Mouse (Mus musculus) left cerebral cortex, adult 2 months (tissue): ENCODE measurements around the gene Slc9a8. TPM values are rescaled to one million over a fixed set of nuclear protein-coding genes. Genes with fewer than 3 reads are reported as not detected.
"Not testable (repeated sequence)": the region's sequence is repeated elsewhere in the genome, so short reads cannot be mapped to it uniquely, and the experiment has no call there.

ENCODE experiments used
- DNase-seq, 2 experiments: peaks; one replicate each; pipeline ENCODE4 v3.0.0; 2021 to 2022; ENCODE audit warnings: low spot score in 2 of 2, mixed read lengths in 1 of 2; ENCODE audit errors: extremely low spot score in 1 of 2
- H3K27ac ChIP-seq: fragments of 200-600 bp; 2 replicates; pipeline ENCODE4 v1.8.1; 2022
- H3K4me3 ChIP-seq: fragments of 200-600 bp; 2 replicates; pipeline ENCODE4 v1.8.1; 2022
- CTCF ChIP-seq: fragments of 200-600 bp; IDR thresholded peaks from 2 replicates; pipeline ENCODE4 v1.8.1; 2022; ENCODE audit warnings: antibody characterized with exemption, mild to moderate bottlenecking, moderate library complexity
- intact Hi-C: fragments of 180-260 bp; cut with DNase I; formaldehyde crosslinking; loops from one replicate; pipeline ENCODE4 v1.15.1; 2025
- total RNA-seq, 2 experiments: library from RNA; stranded (reverse); gene quantifications; 2 replicates each; pipeline ENCODE4 v1.2.3; 2021

Slc9a8 gene
- total RNA-seq, 2 experiments from 2014 or later = 31.1 to 34.4 TPM

DNA sequence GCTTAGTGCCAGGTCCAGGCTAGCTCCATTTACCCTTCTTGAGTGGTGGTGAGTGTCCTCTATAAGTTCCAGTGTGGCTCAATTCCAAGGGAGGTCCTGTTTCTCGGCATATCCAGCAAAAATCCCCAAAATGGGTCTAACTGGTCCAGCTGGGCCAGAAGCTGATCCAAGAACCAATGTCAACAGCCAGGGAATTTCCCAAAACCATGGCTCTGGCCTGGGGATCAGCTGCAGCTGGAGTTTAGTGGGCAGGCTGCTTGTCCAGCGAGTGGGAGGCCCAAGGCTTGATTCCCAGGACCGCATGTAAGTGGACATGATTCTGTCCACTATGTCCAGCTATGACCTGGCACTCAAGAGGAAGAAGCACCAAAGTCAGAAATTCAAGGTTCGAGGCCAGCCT lies 35.1 kb upstream of the Slc9a8 start:
- intact Hi-C loops = no loop called here
- TF ChIP-seq CTCF = no peak

GRCm38 (mm10) chr2:167386998-167387397 lies 34.5 kb upstream of the Slc9a8 start:
- intact Hi-C loops = no loop called here
- no peak for DNase-seq
- TF ChIP-seq CTCF = no peak
- H3K4me3 ChIP-seq = no peak overlapping the region
- H3K27ac ChIP-seq = no peak overlapping the region

More for the DNA sequence above, 35.1 kb upstream of the Slc9a8 start:
- H3K27ac ChIP-seq = no peak overlapping the region
- no peak for DNase-seq
- H3K4me3 ChIP-seq = no peak overlapping the region

DNA sequence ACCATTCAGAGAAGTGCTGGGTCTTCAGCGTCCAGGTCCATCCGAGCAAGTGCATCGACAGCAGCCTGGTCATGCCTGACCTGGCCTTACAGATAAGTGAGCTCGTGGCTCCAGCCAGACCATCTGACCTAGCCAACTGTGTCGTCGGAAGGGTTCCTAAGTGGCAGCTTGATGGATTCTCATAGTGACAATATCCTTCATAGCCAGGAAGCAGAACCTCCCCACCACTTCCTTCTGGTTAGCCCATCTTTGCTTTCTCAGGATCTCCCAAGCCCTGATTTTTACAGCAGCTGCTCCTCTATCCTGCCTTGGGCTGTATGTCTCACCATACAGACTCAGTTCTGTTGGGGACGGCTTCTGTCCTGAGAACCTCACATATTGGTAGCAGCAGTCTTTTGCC lies 27.1 kb upstream of the Slc9a8 start:
- H3K4me3 ChIP-seq = no peak overlapping the region
- no peak for TF ChIP-seq CTCF
- no peak for DNase-seq
- no peak overlapping the region for H3K27ac ChIP-seq
- intact Hi-C loops = no loop called here

- intact Hi-C loops, H3K27ac ChIP-seq, DNase-seq, H3K4me3 ChIP-seq: not testable (repeated sequence)
Measured at GRCm38 (mm10) chr2:167396420-167396819, 25.1 kb upstream of the Slc9a8 start.

DNA sequence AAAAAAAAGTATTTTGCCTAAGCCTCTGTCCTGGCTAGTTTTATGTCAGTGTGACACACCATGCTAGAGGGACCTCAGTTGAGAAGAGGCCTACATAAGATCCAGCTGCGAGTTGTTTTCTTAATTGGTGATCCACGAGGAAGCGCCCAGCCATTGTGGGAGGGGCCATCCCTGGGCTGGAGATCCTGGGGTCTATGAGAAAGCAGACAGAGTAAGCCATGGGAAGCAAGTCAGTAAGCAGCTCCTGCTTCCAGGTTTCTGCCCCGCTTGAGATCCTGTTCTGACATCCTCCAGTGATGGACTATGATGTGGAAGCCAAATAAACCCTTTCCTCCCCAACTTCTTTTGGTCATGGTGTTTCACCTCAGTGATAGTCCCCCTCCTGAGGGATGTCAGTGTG lies 22.5 kb upstream of the Slc9a8 start:
- H3K27ac ChIP-seq = no peak overlapping the region
- DNase-seq = no peak
- H3K4me3 ChIP-seq = no peak overlapping the region
- no peak for TF ChIP-seq CTCF
- intact Hi-C loops = no loop called here

GRCm38 (mm10) chr2:167399646-167400045 lies 21.9 kb upstream of the Slc9a8 start:
- Histone ChIP-seq H3K4me3 (no peak overlapping the region), H3K27ac (no peak overlapping the region)
- TF ChIP-seq CTCF = no peak
- no peak for DNase-seq
- intact Hi-C loops = loop anchor here (5.0 kb wide), 1 partner anchor 42 kb away; no protein-coding TSS in a partner anchor

- Histone ChIP-seq H3K4me3 (no peak overlapping the region), H3K27ac (no peak overlapping the region)
- no peak for TF ChIP-seq CTCF
- intact Hi-C loops = loop anchor here (5.0 kb wide), 1 partner anchor 46 kb away; no protein-coding TSS in a partner anchor
- no peak for DNase-seq
Measured at GRCm38 (mm10) chr2:167403085-167403484, 18.4 kb upstream of the Slc9a8 start.

- DNase-seq = no peak
- no peak for TF ChIP-seq CTCF
- Histone ChIP-seq H3K27ac (no peak overlapping the region), H3K4me3 (no peak overlapping the region)
- intact Hi-C loops = no loop called here
Measured at GRCm38 (mm10) chr2:167405101-167405880, 16.2 kb upstream of the Slc9a8 start.

DNA sequence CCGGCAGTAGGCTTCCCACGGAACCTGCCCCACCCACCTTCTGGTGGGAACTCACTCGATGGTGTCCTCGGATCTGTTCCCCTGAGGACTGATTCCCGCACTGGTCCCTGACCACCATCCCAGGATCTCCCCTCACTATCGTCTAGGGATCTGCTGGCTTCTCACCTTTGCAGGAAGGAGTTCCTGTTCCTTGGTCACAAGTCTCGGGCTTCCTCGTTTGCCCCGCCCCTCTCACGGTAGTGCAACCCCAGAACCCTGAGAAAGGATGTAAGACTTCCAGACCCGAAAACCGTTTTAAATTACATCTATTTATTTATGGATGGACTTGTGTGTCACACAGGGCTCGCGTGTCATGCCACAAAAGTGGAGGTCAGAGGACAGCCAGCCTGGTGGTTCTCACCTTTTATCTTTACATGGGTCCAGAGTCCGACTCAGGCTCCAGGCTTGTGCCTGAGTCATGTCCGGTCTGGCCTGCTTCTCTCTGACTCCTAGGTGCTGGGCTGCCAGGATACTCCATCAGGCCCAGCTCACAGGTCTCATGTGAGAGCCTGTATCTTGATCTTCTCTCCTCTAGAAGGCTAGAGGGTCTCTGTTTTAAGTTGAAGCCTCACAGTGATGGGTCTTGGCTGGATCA lies 14.1 kb upstream of the Slc9a8 start:
- no peak for TF ChIP-seq CTCF
- no peak for DNase-seq
- intact Hi-C loops = no loop called here
- Histone ChIP-seq H3K4me3 (no peak overlapping the region), H3K27ac (no peak overlapping the region)

GRCm38 (mm10) chr2:167414461-167414860 lies 7.1 kb upstream of the Slc9a8 start:
- DNase-seq = no peak
- no peak for TF ChIP-seq CTCF
- intact Hi-C loops = no loop called here
- no peak overlapping the region for H3K27ac ChIP-seq
- H3K4me3 ChIP-seq = no peak overlapping the region

GRCm38 (mm10) chr2:167415970-167416563 lies 5.4 kb upstream of the Slc9a8 start:
- Histone ChIP-seq H3K4me3 (no peak overlapping the region), H3K27ac (no peak overlapping the region)
- DNase-seq = no peak
- no peak for TF ChIP-seq CTCF
- intact Hi-C loops = loop anchor here (5.0 kb wide), 1 partner anchor 194 kb away; no protein-coding TSS in a partner anchor

DNA sequence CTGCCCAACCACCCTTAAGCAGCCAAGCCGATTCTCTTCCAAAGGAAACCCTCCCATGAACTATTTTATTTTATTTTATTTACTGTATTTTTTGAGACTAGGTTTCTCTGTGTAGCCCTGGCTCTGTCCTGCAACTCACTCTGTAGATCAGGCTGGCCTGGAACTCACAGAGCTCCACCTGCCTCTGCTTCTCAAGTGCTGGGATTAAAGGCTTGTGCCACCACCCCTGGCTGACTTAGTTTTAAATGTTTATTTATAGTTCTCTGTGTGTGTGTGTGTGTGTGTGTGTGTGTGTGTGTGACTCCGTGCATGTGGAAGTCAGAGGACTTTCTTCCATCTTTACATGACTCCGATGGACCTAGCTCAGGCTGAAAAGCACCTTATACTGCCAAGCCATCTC lies 4.5 kb upstream of the Slc9a8 start:
- Histone ChIP-seq H3K27ac (no peak overlapping the region), H3K4me3 (no peak overlapping the region)
- intact Hi-C loops = loop anchor here (1.0 to 5.0 kb wide), 3 partner anchors 72 to 195 kb away; no protein-coding TSS in a partner anchor
- no peak for TF ChIP-seq CTCF
- no peak for DNase-seq
